Mouse (Mus musculus) hindbrain, embryonic 16.5 days (tissue): ENCODE data around the gene Olfr654. TPM values are rescaled to one million over a fixed set of nuclear protein-coding genes. Genes with fewer than 3 reads are reported as not detected.

ENCODE experiments used
- ATAC-seq: fragments of 200-750 bp; cut with Nextera tagmentation; 2 replicates; pipeline ENCODE4 v1.8.0; 2017; ENCODE audit warnings: moderate TSS enrichment, moderate library complexity
- H3K27ac ChIP-seq: fragments of 300-500 bp; sonication (generic); 2 replicates; pipeline ENCODE4 v1.5.1; 2014; ENCODE audit warnings: low read depth, mild to moderate bottlenecking, control low read depth, low read length, moderate library complexity
- H3K27me3 ChIP-seq: fragments of 300-500 bp; sonication (generic); replicated peaks from 2 replicates; pipeline ENCODE4 v1.6.1; 2014; ENCODE audit warnings: low read length; ENCODE audit not compliant: control insufficient read depth, insufficient read depth
- H3K36me3 ChIP-seq: fragments of 300-500 bp; sonication (generic); 2 replicates; pipeline ENCODE4 v1.6.1; 2014; ENCODE audit warnings: mild to moderate bottlenecking, low read length, moderate library complexity, mixed read lengths; ENCODE audit not compliant: control insufficient read depth, insufficient read depth
- H3K4me1 ChIP-seq: fragments of 300-500 bp; sonication (generic); 2 replicates; pipeline ENCODE4 v1.6.1; 2014; ENCODE audit warnings: low read depth, low read length; ENCODE audit not compliant: control insufficient read depth, insufficient read depth
- H3K4me2 ChIP-seq: fragments of 300-500 bp; sonication (generic); 2 replicates; pipeline ENCODE4 v1.6.1; 2014; ENCODE audit warnings: mild to moderate bottlenecking, low read length, control low read depth, moderate library complexity
- H3K4me3 ChIP-seq: fragments of 300-500 bp; sonication (generic); 2 replicates; pipeline ENCODE4 v1.5.1; 2014; ENCODE audit warnings: mild to moderate bottlenecking, low read length, control low read depth, moderate library complexity
- H3K9ac ChIP-seq: fragments of 300-500 bp; sonication (generic); 2 replicates; pipeline ENCODE4 v1.6.1; 2014; ENCODE audit warnings: low read depth, mild to moderate bottlenecking, control low read depth, low read length, moderate library complexity
- H3K9me3 ChIP-seq: fragments of 300-500 bp; sonication (generic); 2 replicates; pipeline ENCODE4 v1.6.1; 2014; ENCODE audit warnings: mild to moderate bottlenecking, low read length, moderate library complexity; ENCODE audit not compliant: control insufficient read depth
- WGBS: fragments of 180-500 bp; shearing (Covaris S2); extraction: QIAGEN DNeasy Blood & Tissue Kit; methylation state at CpG from one replicate; pipeline ENCODE4 v1.1.7; 2014; 5-methylcytosine and 5-hydroxymethylcytosine counted together
- polyA plus RNA-seq: library from polyadenylated mRNA; unstranded; fragments of >200 nt; fragmentation: Nextera tagmentation; extraction: Ambion mirVana; gene quantifications from 2 replicates; pipeline ENCODE4 v1.2.1, GENCODE M21; 2015

Olfr654 gene
- polyA plus RNA-seq, 1 experiment from 2014 or later, result not detected

- no peaks in the 10 kb centered on the region for H3K9me3 ChIP-seq
- H3K4me1 ChIP-seq, result no peaks in the 10 kb centered on the region
- H3K27me3 ChIP-seq, result no peaks in the 10 kb centered on the region
- H3K9ac ChIP-seq, result no peak overlapping the region
- no peaks in the 10 kb centered on the region for H3K36me3 ChIP-seq
- H3K27ac ChIP-seq, result no peak overlapping the region
- no peak overlapping the region for H3K4me2 ChIP-seq
- H3K4me3 ChIP-seq, result no peak overlapping the region
- ATAC-seq, result no peak
Observed at GRCm38 (mm10) chr7:104604727-104605126, 17.9 kb downstream of the Olfr654 start.

GRCm38 (mm10) chr7:104613655-104614054, 26.8 kb downstream of the Olfr654 start, which contains the start of gene Olfr656:
Olfr656 (plus strand) TSS chr7:104613955.
- no peaks in the 10 kb centered on the region for H3K4me1 ChIP-seq
- no peak within 1 kb of the TSS for H3K27ac ChIP-seq
- no peak within 1 kb of the TSS for H3K4me3 ChIP-seq
- no peaks in the 10 kb centered on the region for H3K27me3 ChIP-seq
- H3K9ac ChIP-seq, result no peak within 1 kb of the TSS
- no peaks in the 10 kb centered on the region for H3K36me3 ChIP-seq
- H3K9me3 ChIP-seq, result no peaks in the 10 kb centered on the region
- no peak within 1 kb of the TSS for H3K4me2 ChIP-seq
- ATAC-seq, result no peak
- 78% methylated on average over 4 of the region's 4 CpGs for WGBS

GRCm38 (mm10) chr7:104624494-104624893, 37.7 kb downstream of the Olfr654 start, which contains the start of gene Olfr657:
Olfr657 (plus strand) TSS chr7:104624794.
- H3K36me3 ChIP-seq, result no peaks in the 10 kb centered on the region
- H3K27me3 ChIP-seq, result no peaks in the 10 kb centered on the region
- H3K9ac ChIP-seq, result no peak within 1 kb of the TSS
- H3K4me2 ChIP-seq, result no peak within 1 kb of the TSS
- ATAC-seq, result no peak
- no peak within 1 kb of the TSS for H3K4me3 ChIP-seq
- H3K9me3 ChIP-seq, result no peaks in the 10 kb centered on the region
- no peaks in the 10 kb centered on the region for H3K4me1 ChIP-seq
- no peak within 1 kb of the TSS for H3K27ac ChIP-seq

Other genes with a start within 250 kb of the Olfr654 start
- gene Trim12c, start 233.7 kb upstream of the Olfr654 start, polyA plus RNA-seq, result 1.2 and 1.4 TPM in 2 replicates
- not detected in 2 replicates for gene Trim30b, start 217.1 kb upstream of the Olfr654 start, polyA plus RNA-seq
- gene Trim30c, start 186.2 kb upstream of the Olfr654 start, polyA plus RNA-seq, result 0.09 and 0.14 TPM in 2 replicates
- gene Trim30a, start 121.8 kb upstream of the Olfr654 start, polyA plus RNA-seq, result 0.48 and 0.61 TPM in 2 replicates
- 0.31 and 0.70 TPM in 2 replicates for gene Trim30d, start 79.2 kb upstream of the Olfr654 start, polyA plus RNA-seq
- gene Olfr651, start 36.9 kb upstream of the Olfr654 start, polyA plus RNA-seq, result not detected in 2 replicates
- gene Olfr652, start 26.1 kb upstream of the Olfr654 start, polyA plus RNA-seq, result 0.08 and 0.10 TPM in 2 replicates
- 0.05 TPM in 1 of 2 replicates, not detected in the other for gene Olfr653, start 9.7 kb upstream of the Olfr654 start, polyA plus RNA-seq
- not detected in 2 replicates for gene Olfr655, start 14.8 kb downstream of the Olfr654 start, polyA plus RNA-seq
- not detected in 2 replicates for gene Olfr656, start 26.9 kb downstream of the Olfr654 start, polyA plus RNA-seq
- not detected in 2 replicates for gene Olfr657, start 37.8 kb downstream of the Olfr654 start, polyA plus RNA-seq
- gene Olfr658, start 60.3 kb downstream of the Olfr654 start, polyA plus RNA-seq, result 0.16 and 0.25 TPM in 2 replicates
- gene Olfr659, start 79.7 kb downstream of the Olfr654 start, polyA plus RNA-seq, result not detected in 2 replicates
- gene Olfr661, start 99.5 kb downstream of the Olfr654 start, polyA plus RNA-seq, result not detected in 2 replicates
- gene Usp17le, start 190.4 kb downstream of the Olfr654 start, polyA plus RNA-seq, result not detected in 2 replicates